Mouse (Mus musculus): ENCODE results near the gene Mllt6.

GRCm38 (mm10) chr11:97670234-97671176 lies 7.3 kb downstream of the Mllt6 start:
- no peak for TF ChIP-seq POLR2A (IDR thresholded peaks at IDR 0.05; ENCODE audit: control insufficient read depth in 1 of 2, insufficient read depth in 1 of 2, low read depth in 1 of 2, low read length in 2 of 2, poor library complexity in 1 of 2)
- TF ChIP-seq CTCF (IDR thresholded peaks at IDR 0.05 in 2 of 3, conservative IDR thresholded peaks at IDR 0.05 in 1 of 3; ENCODE audit: control insufficient read depth in 1 of 3, insufficient read depth in 1 of 3, low read depth in 2 of 3, low read length in 3 of 3, poor library complexity in 1 of 3, severe bottlenecking in 1 of 3): no peak
- no peak for TF ChIP-seq MAX (IDR thresholded peaks at IDR 0.05; ENCODE audit: low read length)
- TF ChIP-seq JUND (IDR thresholded peaks at IDR 0.05; ENCODE audit: low read depth, low read length): no peak
- TF ChIP-seq HCFC1 (IDR thresholded peaks at IDR 0.05; ENCODE audit: low read depth, low read length): no peak
- TF ChIP-seq MAFK (IDR thresholded peaks at IDR 0.05; ENCODE audit: borderline replicate concordance, low read depth, low read length): no peak
- no peak for TF ChIP-seq ZNF384 (IDR thresholded peaks at IDR 0.05; ENCODE audit: low read depth, low read length)
- TF ChIP-seq SMC3 (IDR thresholded peaks at IDR 0.05; ENCODE audit: low read depth, low read length): no peak
- TF ChIP-seq SIN3A (IDR thresholded peaks at IDR 0.05; ENCODE audit: low read length): no peak
- no peak for TF ChIP-seq EP300 (IDR thresholded peaks at IDR 0.05; ENCODE audit: low read depth in 1 of 2, low read length in 2 of 2)
- no peak for TF ChIP-seq E2F4 (IDR thresholded peaks at IDR 0.05; ENCODE audit: borderline replicate concordance, low read depth, low read length)
- no peak for TF ChIP-seq UBTF (IDR thresholded peaks at IDR 0.05; ENCODE audit: borderline replicate concordance, insufficient read depth, low read depth, low read length)
- no peak for TF ChIP-seq TBP (IDR thresholded peaks at IDR 0.05; ENCODE audit: low read depth, low read length)

Measured in MEL (cell line).